Mouse (Mus musculus) frontal cortex, postnatal 25 days (tissue): ENCODE data around the gene Rragd.

Experiments
- DNase-seq, 2 experiments: peaks; one replicate each; pipeline ENCODE4 v3.0.0; 2022; ENCODE audit warnings: low spot score in 2 of 2

The Rragd gene

DNA sequence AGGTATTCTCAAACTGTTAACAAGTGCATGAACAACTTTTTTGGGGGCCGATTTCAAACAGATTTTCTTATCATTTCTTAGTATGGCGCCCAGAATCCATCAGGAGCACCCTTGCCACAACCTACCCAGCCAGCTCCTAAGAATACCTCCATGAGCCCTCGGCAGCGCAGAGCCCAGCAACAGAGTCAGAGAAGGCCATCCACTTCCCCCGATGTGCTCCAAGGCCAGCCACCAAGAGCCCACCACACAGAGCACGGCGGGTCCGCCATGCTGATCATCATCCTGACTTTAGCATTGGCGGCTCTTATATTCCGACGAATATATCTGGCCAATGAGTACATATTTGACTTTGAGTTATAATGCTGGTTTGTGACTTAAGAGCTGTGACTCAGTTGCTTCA, 66.8 kb downstream of the Rragd start:
- DNase-seq, result no peak

DNA sequence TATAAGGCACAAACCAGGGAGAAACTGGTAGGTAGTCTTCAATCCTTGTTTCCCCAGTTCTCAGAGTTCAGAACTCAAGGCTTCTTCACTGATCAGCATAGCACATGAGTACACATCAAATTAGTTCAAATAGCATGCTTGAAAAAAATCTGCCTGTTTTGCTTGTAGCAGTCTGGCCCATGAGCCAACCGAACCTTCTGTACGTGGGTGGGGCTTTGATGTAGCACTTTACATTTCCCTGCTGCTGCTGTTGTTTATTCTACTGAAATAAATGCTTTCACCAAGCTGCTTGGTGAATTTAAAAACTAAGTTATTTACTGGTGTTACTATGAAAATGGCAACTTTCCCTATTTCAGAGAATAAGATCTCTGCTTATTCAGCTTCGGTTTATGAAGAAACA, 69.2 kb downstream of the Rragd start:
- DNase-seq, result no peak

DNA sequence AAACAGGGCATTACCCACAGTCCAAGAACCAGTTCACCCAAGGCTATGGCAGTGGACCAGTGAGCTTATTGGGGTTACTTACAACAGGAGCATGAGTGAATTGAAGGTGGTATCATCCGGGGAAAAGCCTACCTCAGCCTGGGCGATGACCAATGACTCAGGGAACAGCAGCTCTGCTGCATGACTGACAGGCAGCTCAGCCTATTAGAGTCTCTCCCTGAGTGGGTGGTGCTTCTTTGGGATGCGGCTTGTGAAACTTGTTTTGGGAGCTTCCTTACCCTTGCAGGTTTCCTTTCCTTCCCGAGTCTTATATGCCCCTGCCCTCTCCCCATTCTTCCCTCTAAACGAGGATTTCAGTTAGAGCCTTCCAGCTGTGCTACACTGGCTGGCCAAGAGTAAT, 69.8 kb downstream of the Rragd start:
- no peak for DNase-seq

DNA sequence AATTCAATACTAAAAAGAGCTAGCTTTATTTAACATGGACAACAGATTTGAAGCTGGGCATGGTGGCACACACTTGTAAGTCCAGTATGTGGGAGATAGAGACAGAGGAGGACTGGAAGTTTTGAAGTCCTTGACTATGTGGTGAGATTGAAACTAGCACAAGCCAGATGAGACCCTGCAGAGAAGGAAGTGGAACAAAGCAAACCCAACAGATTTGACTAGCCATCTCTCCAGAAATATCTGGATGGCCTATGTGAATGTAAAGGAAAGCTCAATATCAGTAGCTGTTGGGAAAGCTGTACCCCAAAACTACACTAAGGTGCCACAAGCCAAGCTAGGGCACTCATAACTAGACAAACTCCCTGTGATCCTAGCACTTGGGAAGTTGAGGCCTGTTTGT, 71.6 kb downstream of the Rragd start:
- no peak for DNase-seq

DNA sequence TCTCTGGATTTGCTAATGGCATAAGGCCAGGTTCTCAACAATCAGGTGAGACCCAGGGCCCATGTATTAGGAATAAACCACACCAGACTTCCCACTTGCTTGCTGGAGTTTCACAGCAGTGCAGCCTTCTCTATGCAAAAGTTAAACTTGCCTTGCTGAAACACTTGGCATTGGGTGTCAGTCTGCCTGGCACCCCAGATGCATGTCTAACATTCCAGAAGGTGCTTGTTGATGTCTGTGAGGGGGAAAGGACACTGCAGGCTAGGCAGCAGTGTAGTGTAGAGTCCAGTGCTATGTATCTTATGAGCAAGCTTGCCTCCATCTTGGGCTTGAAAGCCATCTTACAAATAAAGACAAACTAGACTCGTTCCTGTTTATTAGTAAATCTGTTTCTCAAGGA, 73.5 kb downstream of the Rragd start:
- DNase-seq, result no peak

DNA sequence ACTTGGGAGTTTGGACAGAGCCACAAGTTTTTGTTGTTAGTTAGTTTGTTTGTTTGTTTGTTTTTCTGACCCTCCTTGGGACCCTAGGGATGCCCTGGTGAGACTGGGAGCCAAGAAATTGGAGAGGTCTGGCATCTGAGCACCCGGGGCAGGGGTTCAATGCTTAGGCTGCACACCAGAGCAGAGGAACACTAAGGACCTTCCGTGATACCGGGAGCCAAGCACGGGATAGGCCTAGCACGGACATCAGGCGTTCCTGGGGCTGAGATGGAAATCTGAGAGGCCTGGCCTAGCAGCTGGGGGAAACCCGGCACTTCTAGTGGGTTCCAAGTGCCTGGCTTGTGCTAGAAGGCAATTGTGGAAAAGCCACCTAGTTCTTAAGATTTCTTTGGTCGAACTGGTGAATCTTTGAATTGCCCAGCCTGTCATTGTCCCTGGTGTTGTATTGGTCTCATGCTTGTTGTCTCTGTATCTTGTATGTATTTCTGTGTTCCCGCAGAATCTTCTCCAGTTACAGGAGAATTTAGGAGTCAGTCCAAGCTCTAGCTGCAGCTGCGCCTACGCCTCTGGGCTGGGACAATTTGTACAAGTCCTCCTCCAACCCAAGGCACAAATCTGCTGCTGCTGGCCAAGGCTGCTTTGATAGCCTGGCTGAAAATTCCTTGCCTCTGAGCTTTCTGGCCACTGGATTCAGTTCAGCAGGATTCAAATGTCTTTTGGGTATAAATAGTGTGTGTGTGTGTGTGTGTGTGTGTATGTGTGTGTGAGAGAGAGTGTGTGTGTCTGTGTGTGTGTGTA, 75.3 kb downstream of the Rragd start:
- no peak for DNase-seq

DNA sequence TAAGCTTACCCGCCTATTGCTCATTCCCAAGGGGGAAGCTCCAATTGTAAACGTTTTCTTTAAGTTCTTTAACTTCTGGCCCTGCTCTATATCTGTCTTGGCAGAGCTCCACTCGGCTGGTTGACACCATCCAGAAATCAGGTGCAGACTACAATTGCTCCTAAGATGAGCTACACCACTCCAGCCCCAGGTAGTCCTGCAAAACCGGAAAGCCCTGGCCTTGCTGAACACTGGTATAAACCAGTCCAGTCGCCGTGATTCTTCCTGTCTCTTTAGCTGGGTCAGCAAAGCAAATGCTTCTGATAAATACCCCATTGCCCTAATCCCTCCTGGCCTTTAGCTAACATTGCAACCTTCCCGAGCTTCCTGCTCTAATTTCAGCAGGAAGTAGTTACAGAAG, 78.3 kb downstream of the Rragd start:
- DNase-seq, result no peak

DNA sequence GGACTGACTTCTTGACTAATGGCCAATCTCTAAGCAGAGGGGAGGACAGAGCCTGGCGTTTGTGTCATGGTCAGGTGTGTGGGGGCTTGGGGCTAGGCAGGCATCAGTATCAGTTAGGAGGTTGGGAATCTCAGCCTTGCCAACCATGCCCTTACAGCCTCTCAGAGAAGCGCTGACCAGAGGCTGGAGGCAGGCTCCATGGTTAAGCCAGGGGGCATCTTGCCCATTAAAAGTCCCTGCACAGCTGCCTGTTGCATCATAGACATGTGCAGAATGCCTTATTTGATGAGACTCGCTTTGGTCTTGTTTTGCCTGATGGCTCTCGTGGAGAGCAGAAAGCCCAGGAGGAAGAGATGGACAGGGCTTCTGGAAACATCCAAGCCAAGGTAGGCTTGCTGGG, 80.1 kb downstream of the Rragd start, which contains the start of gene Gabrr2:
TSS of gene Gabrr2 (plus strand) at position 19 of the 400 bp plus-strand sequence.
- DNase-seq, result no peak

DNA sequence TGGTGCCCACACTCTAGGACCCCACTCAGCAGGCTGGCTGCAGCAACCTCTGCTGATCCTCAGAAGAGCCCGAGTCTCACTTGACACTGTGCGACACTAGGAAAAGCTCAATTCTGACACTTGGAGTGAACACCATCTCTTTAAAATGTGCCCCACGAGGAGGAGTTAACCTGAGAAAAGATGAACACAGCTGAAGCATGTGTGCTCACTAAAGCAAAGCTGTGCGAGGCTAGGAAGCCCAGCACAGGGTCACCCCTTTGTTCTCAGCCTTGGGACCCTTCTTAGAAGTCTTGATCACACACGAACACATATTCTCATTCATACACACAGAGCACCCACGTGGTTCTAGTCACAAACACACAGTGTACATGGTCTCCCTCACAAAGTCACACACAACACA, 82.1 kb downstream of the Rragd start:
- no peak for DNase-seq

DNA sequence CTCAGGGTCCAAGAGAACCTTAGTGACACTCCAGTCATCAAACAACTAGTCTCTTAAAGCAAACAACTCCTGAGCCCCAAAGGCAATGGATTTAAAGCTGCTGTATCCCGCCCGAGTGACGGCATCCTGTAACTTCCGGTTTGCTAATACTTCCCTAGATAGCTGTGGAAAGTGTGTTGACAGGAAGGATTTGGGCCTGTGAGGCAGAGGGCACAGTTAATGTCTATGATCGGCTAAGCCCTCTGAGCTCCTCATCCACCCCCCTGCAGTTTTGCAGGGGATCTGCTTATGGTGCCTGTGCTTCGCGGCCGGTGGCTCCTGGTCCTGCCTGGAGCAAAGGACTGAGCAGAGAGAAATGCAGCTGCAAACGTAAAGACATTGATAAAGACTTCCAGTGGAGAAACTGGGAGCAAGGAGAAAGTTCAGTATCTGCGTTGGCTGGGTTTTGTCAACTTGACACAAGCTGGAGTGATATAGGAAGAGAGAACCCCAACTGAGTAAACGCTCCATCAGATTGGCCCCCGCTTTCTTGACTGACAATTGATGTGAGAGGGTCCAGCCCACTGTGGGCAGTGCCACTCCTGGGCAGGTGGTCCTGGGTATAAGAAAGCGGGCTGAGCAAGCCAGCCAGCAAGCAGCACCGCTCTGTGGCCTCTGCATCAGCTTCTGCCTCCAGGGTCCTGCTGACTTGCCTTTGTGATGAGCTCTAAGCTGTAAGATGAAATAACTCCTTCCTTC, 83.6 kb downstream of the Rragd start:
- no peak for DNase-seq

DNA sequence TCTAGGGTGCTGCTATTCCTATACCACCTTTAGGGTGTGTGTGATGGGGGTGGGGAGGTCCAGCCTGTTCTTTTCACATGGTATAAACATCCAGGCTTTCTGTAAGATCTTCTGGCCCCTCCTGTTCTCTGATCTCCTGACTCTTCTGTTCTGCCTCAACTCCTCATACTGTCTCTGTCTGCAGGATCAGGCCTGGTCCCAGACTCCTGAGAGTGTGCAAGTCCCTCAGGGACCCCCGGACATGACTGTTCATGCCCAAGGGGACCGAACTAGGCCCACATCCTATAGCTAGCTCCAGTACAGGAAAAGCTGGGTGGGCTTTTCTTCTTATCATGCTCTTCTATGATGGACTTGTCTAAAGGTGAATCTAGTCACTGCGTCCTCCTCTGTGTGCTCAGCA, 84.5 kb downstream of the Rragd start:
- no peak for DNase-seq

DNA sequence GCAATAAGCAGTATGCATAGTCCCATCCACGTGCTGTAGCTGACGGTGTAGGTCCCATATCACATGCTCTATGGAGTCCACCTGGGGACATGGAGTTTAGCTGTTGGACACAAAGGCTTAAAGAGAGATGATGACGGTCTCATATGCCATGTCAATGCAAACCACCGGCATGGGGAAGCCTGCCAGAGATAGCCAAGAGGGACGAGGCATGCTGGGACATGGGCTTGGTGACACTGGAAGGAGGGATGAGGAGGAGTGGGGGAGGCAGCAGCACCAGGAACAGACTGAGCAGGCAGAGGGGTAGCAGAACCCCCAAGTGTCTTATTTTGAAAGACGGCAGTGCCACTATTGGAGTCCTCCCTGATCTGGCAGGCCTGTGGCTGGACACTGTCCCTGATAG, 85.0 kb downstream of the Rragd start:
- DNase-seq, result no peak

DNA sequence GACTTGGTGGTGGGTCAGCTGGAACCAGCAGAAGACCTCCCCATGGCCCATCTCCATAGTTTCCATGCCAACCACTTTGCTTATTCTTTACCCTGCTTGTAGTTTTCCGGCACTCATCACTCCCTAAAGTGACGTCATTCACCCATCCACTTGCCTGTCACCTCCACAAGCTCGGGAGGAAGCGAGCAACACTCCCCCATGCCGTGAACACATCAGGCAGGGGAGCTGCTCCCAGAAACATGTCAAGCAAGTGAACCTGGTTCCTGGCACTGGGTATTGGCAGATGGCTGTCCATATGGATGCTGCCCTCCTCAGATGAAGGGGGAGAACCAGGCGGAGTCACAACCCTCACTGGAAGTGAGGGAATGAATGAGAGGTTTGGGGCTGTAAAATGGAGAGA, 86.1 kb downstream of the Rragd start:
- DNase-seq, result no peak

DNA sequence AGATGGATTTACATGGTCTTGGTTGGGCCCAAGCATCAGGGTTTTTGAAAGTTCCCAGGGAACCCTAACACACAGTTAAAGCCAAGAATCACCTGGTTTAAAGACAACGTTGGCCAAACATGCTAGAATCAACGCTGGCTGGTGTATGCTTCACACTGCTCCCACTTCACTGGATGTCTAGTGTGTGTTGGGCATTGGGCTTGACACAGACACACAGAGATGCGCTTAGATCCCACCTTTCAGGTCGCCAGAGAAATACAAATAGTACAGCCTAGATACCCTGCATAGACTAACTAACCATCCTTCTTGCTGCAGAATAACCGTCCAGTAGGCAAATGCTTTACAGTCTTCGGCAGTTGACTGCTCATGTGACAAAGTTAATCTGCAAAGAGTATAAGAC, 87.5 kb downstream of the Rragd start:
- no peak for DNase-seq

DNA sequence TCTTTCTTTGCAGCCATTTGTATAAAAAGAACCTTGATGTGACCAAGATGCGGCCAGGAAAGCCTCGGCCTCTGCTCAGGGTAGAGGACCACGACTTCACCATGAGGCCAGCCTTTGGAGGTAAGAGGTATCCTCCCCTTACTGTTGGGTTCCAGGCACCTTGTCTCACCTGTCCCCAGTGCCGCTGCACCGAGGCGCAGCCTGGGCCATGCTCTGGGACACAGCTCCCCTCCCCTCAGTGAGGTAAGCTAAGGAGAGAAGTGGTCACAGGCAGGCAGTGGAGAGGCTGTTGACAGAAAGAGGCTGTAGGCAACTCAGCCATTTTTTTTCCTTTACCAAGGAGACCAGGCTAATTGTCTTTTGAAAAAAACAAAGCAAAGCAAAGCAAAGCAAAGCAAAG, 88.5 kb downstream of the Rragd start:
- DNase-seq, result no peak
